Mouse (Mus musculus) stomach, embryonic 16.5 days (tissue): ENCODE measurements around the gene Pepd. TPM values are rescaled to one million over a fixed set of nuclear protein-coding genes. Genes with fewer than 3 reads are reported as not detected.

Experiments
- ATAC-seq: fragments of 200-750 bp; cut with Nextera tagmentation; 2 replicates; pipeline ENCODE4 v1.8.0; 2017; ENCODE audit warnings: moderate number of reproducible peaks, moderate TSS enrichment; ENCODE audit not compliant: insufficient read depth, low FRiP score
- H3K27ac ChIP-seq: fragments of 300-500 bp; sonication (generic); 2 replicates; pipeline ENCODE4 v1.5.1; 2014; ENCODE audit warnings: low read length
- H3K27me3 ChIP-seq: fragments of 300-500 bp; sonication (generic); 2 replicates; pipeline ENCODE4 v1.6.1; 2014; ENCODE audit warnings: low read length, control low read depth, mixed read lengths; ENCODE audit not compliant: control insufficient read depth, insufficient read depth
- H3K36me3 ChIP-seq: fragments of 300-500 bp; sonication (generic); 2 replicates; pipeline ENCODE4 v1.6.1; 2014; ENCODE audit warnings: low read length; ENCODE audit not compliant: control insufficient read depth, insufficient read depth
- H3K4me1 ChIP-seq: fragments of 300-500 bp; sonication (generic); 2 replicates; pipeline ENCODE4 v1.6.1; 2014; ENCODE audit warnings: low read length, control low read depth, mixed read lengths; ENCODE audit not compliant: control insufficient read depth, insufficient read depth
- H3K4me2 ChIP-seq: fragments of 300-500 bp; sonication (generic); 2 replicates; pipeline ENCODE4 v1.6.1; 2014; ENCODE audit warnings: low read depth, low read length, mixed read lengths
- H3K4me3 ChIP-seq: fragments of 300-500 bp; sonication (generic); replicated peaks from 2 replicates; pipeline ENCODE4 v1.5.1; 2014; ENCODE audit warnings: mild to moderate bottlenecking, low read length
- H3K9ac ChIP-seq: fragments of 300-500 bp; sonication (generic); 2 replicates; pipeline ENCODE4 v1.6.1; 2014; ENCODE audit warnings: low read length
- H3K9me3 ChIP-seq: fragments of 300-500 bp; sonication (generic); replicated peaks from 2 replicates; pipeline ENCODE4 v1.6.1; 2016; ENCODE audit warnings: low read length, control low read depth; ENCODE audit not compliant: control insufficient read depth
- WGBS: fragments of 180-500 bp; shearing (Covaris S2); extraction: QIAGEN DNeasy Blood & Tissue Kit; methylation state at CpG from one replicate; pipeline ENCODE4 v1.1.7; 2014; 5-methylcytosine and 5-hydroxymethylcytosine counted together
- polyA plus RNA-seq: library from polyadenylated mRNA; unstranded; fragments of >200 nt; fragmentation: Nextera tagmentation; extraction: Ambion mirVana; gene quantifications from 2 replicates; pipeline ENCODE4 v1.2.1, GENCODE M21; 2015

Gene Pepd
- polyA plus RNA-seq, 1 experiment from 2014 or later: 66.9 TPM

DNA sequence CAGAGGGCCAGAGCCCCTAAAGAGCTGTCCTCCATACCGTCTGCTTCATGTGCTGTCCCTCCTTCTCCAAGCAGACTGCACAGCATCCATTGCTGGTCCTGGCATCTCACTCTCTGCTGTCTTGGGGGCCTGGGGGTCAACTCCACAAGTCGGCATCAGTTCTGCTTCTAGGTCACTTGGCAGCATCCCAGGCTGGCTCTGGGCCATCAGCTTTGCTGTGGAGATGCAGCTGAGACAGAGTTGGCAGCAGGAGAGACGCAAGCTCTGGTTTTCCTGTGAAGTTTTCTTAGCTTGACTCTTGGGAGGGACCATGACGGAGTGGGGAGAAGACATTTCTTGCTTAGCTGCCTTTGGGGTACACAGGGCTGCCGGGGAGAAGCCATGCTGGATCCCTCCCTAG lies 13.0 kb downstream of the Pepd start:
- Histone ChIP-seq H3K36me3 (peaks cover 7% of the 10 kb centered on the region; the same call in 1 of the 2 replicates), H3K4me3 (no peak overlapping the region), H3K27ac (no peak overlapping the region), H3K27me3 (no peaks in the 10 kb centered on the region), H3K9me3 (no peaks in the 10 kb centered on the region), H3K4me1 (peaks cover 5% of the 10 kb centered on the region; the same call in 1 of the 2 replicates), H3K9ac (no peak overlapping the region), H3K4me2 (no peak overlapping the region)
- ATAC-seq: no peak
- WGBS: 66% methylated on average over 5 of the region's 5 CpGs

DNA sequence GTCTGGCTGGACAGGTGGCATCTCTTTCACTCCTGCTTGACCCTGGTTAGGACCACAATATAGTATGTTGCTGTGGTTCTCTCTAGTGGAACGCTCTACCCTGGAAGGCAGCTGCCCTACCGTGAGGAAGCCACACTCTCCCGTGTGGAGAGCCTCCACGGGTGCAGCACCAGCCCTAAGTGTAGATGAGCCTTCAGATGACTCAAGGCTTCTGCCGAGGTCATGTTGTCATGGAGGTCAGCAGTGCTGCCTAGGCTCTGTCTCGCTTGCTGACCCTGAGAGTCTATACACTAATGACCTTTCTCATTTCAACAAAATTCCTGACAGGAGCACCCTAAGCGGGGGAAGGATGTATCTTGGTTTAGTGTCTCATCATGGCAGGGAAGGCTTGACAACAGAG lies 13.8 kb downstream of the Pepd start:
- H3K36me3 ChIP-seq: peaks cover 7% of the 10 kb centered on the region; the same call in 1 of the 2 replicates
- peaks cover 9% of the 10 kb centered on the region; the same call in 1 of the 2 replicates for H3K4me1 ChIP-seq
- H3K27ac ChIP-seq: no peak overlapping the region
- no peak overlapping the region for H3K4me3 ChIP-seq
- no peak overlapping the region for H3K9ac ChIP-seq
- 86% methylated on average over 7 of the region's 7 CpGs for WGBS
- H3K4me2 ChIP-seq: no peak overlapping the region
- ATAC-seq: no peak
- no peaks in the 10 kb centered on the region for H3K27me3 ChIP-seq
- no peaks in the 10 kb centered on the region for H3K9me3 ChIP-seq

DNA sequence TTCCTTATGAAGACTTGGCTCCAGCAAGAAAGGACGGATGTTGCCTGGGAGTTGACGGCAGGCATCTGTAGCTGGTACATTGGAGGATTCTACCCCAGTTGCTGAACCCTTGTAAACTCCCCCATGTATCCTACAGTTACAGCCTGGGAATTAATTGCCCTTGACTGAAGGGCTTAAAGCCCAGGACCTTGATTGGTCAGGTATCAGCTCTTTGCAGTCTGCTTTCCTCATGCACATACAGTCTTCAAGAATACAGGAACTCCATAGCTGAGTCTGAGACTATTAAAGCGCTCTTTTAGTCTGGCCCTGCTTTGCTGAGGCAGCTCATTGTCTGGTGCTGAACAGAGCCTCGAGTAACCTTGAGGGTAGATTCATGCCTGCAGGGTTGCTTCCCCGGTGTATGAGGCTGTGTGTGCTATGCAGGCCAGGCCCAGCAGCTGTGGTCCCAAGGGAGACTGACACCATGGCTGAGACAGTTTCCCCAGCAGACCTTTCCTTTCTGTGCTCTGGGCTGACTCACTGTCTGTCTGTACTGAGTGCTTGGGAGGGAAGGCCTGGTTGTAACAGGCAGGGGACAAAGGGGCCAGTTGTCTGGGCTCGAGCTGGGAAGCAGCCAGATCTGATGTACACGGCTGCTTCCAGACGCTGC lies 17.6 kb downstream of the Pepd start:
- no peak overlapping the region for H3K4me2 ChIP-seq
- 64% methylated on average over 8 of the region's 8 CpGs for WGBS
- H3K4me3 ChIP-seq: no peak overlapping the region
- peaks cover 9% of the 10 kb centered on the region; the same call in 1 of the 2 replicates for H3K4me1 ChIP-seq
- no peaks in the 10 kb centered on the region for H3K27me3 ChIP-seq
- no peak overlapping the region for H3K27ac ChIP-seq
- no peaks in the 10 kb centered on the region for H3K9me3 ChIP-seq
- H3K36me3 ChIP-seq: peaks cover 7% of the 10 kb centered on the region; the same call in 1 of the 2 replicates
- H3K9ac ChIP-seq: no peak overlapping the region
- peak; percentile 45 for ATAC-seq

- H3K9ac ChIP-seq: no peak overlapping the region
- H3K27ac ChIP-seq: no peak overlapping the region
- H3K9me3 ChIP-seq: no peaks in the 10 kb centered on the region
- H3K4me3 ChIP-seq: no peak overlapping the region
- no peak overlapping the region for H3K4me2 ChIP-seq
- H3K27me3 ChIP-seq: no peaks in the 10 kb centered on the region
- peaks cover 9% of the 10 kb centered on the region; the same call in 1 of the 2 replicates for H3K4me1 ChIP-seq
- WGBS: 45% methylated on average over 7 of the region's 7 CpGs
- ATAC-seq: no peak
- peaks cover 8% of the 10 kb centered on the region; the same call in 1 of the 2 replicates for H3K36me3 ChIP-seq
Measured at GRCm38 (mm10) chr7:34930263-34930757, 18.1 kb downstream of the Pepd start.

DNA sequence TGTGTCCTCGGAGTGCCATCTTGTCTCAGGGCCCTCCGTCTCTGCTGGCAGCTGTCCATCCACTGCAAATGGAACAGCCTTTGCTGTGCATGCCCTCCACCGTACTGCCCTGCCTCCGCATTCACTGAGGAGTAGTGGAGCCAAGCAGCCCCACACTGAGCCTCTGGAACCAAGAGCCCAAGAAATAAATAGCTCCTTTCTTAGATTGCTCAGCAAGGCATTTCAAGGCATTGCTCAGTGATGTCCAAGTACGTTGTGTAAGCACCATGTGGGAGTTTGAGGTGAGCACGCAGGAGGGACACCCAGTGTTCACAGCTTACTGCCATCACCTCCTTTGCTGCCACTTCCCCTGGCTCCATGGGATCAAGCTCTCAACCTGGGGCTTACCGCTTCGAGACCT lies 20.5 kb downstream of the Pepd start:
- 90% methylated on average over 8 of the region's 8 CpGs for WGBS
- no peaks in the 10 kb centered on the region for H3K27me3 ChIP-seq
- no peak overlapping the region for H3K4me3 ChIP-seq
- H3K9ac ChIP-seq: no peak overlapping the region
- H3K4me2 ChIP-seq: no peak overlapping the region
- H3K4me1 ChIP-seq: peaks cover 9% of the 10 kb centered on the region; the same call in 1 of the 2 replicates
- peaks cover 18% of the 10 kb centered on the region for H3K36me3 ChIP-seq
- H3K27ac ChIP-seq: no peak overlapping the region
- peaks cover 5% of the 10 kb centered on the region; the same call in 1 of the 2 replicates for H3K9me3 ChIP-seq
- no peak for ATAC-seq

DNA sequence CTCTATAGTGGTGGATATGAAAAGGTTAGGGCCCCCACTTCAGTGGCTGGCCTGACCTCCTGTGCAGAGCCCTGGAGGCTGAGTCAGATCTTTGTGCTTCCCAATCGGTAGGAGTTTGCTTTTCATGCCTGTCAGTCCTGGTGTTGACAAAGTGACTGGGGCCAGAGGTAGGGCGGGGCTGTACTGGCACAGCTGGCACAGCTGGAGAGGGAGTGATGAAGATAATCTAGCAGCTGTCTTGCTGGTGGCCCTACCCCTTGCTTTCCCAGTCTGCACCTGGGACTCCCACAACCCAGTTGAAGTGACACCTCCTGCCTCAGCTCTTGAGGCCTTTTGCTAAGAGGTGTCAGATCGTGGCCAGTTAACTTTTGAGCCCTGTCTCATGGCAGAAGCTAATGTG lies 21.0 kb downstream of the Pepd start:
- H3K27me3 ChIP-seq: no peaks in the 10 kb centered on the region
- no peak overlapping the region for H3K27ac ChIP-seq
- 51% methylated on average over 3 of the region's 3 CpGs for WGBS
- peaks cover 9% of the 10 kb centered on the region; the same call in 1 of the 2 replicates for H3K4me1 ChIP-seq
- peaks cover 5% of the 10 kb centered on the region; the same call in 1 of the 2 replicates for H3K9me3 ChIP-seq
- H3K4me2 ChIP-seq: no peak overlapping the region
- no peak overlapping the region for H3K4me3 ChIP-seq
- no peak overlapping the region for H3K9ac ChIP-seq
- peaks cover 18% of the 10 kb centered on the region for H3K36me3 ChIP-seq
- ATAC-seq: 0 out of 2 replicates have a peak, but pooled peaks have one; percentile 19

GRCm38 (mm10) chr7:34936347-34936746 lies 24.2 kb downstream of the Pepd start:
- H3K36me3 ChIP-seq: peaks cover 18% of the 10 kb centered on the region
- H3K4me3 ChIP-seq: no peak overlapping the region
- H3K27me3 ChIP-seq: no peaks in the 10 kb centered on the region
- no peak overlapping the region for H3K4me2 ChIP-seq
- whole genome bisulfite sequencing: 93% methylated on average over 2 of the region's 2 CpGs
- no peak overlapping the region for H3K9ac ChIP-seq
- peaks cover 5% of the 10 kb centered on the region; the same call in 1 of the 2 replicates for H3K9me3 ChIP-seq
- ATAC-seq: no peak
- H3K27ac ChIP-seq: no peak overlapping the region
- H3K4me1 ChIP-seq: 0 out of 2 replicates have a peak, but pooled peaks cover 8% of the 10 kb centered on the region

GRCm38 (mm10) chr7:34938636-34939261 lies 26.6 kb downstream of the Pepd start:
- Histone ChIP-seq H3K4me3 (no peak overlapping the region), H3K36me3 (peaks cover 18% of the 10 kb centered on the region), H3K9me3 (peaks cover 5% of the 10 kb centered on the region; the same call in 1 of the 2 replicates), H3K27me3 (no peaks in the 10 kb centered on the region), H3K4me2 (no peak overlapping the region), H3K27ac (no peak overlapping the region), H3K9ac (no peak overlapping the region), H3K4me1 (0 out of 2 replicates have a peak, but pooled peaks cover 8% of the 10 kb centered on the region)
- 53% methylated on average over 7 of the region's 7 CpGs for WGBS
- ATAC-seq: peak; percentile 43; the same call in 1 of the 2 replicates
